Mouse (Mus musculus): ENCODE measurements at regions not wholly inside any gene's neighbourhood (a gene's known extent, or its start where the extent isn't known, plus 50 kb on each side); places are given as distances from the start of the nearest gene placed in this dataset.

- no peak for TF ChIP-seq CTCF (IDR thresholded peaks at IDR 0.05; ENCODE audit: low read depth)
- TF ChIP-seq EP300 (IDR thresholded peaks at IDR 0.05; ENCODE audit: low read depth), result no peak
Measured at GRCm38 (mm10) chr4:47971861-47972260, 73.1 kb upstream of the Nr4a3 start.

Measured in heart, postnatal 0 days (tissue).